Mouse (Mus musculus) gastrocnemius, postnatal 4 days (tissue): ENCODE measurements around the gene Tmod2. TPM values are rescaled to one million over a fixed set of nuclear protein-coding genes. Genes with fewer than 3 reads are reported as not detected.

Experiments
- DNase-seq, 2 experiments: peaks; one replicate each; pipeline ENCODE4 v3.0.0; 2021 to 2022; ENCODE audit warnings: low spot score in 2 of 2, mixed read lengths in 2 of 2
- total RNA-seq, 2 experiments: library from RNA; stranded (reverse); gene quantifications; 2 replicates each; pipeline ENCODE4 v1.2.3; 2021

Gene Tmod2
- total RNA-seq, 2 experiments from 2014 or later = 22.5 to 28.1 TPM

GRCm38 (mm10) chr9:75607496-75607895, 3.6 kb downstream of the Tmod2 start:
- DNase-seq = no peak

- peak in 1 of 2 experiments; percentile 23 for DNase-seq
Observed at GRCm38 (mm10) chr9:75601510-75601909, 9.6 kb downstream of the Tmod2 start.

DNA sequence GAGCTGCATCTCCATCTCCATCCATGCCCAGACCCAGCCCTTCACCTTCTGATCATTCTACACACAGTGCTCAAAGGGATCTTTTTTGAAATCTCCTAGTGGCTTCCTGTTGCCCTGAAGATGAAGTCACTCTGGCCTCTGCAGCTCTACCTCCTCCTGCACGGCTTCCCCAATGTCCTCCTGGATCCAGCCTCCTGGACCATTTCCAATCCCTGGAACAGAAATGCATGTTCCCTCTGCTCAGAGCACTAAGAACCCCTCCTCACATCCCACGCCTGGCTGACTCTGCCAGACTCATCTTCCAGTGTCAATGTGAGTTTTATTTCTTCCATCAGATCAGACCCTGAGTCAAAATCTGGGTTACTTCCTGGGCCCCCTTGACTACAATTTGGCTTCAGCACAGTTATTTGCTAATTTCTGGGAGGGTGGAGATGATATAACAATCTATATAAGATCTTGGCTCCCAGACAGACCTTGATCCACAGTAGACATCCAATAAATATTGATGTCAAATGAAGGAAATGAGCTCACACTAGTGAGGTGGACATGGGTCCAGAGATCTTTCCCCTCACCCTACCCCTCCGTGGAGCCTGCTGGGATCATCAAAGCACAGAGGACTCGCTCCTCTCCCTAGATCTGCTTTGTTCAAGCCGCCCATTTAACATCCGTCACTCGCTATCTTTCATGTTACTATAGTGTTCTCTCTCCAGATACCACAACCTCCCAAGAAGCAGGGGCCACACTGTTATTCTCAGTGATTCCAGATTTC, 10.8 kb downstream of the Tmod2 start:
- DNase-seq = peak; percentile 29 to 36

DNA sequence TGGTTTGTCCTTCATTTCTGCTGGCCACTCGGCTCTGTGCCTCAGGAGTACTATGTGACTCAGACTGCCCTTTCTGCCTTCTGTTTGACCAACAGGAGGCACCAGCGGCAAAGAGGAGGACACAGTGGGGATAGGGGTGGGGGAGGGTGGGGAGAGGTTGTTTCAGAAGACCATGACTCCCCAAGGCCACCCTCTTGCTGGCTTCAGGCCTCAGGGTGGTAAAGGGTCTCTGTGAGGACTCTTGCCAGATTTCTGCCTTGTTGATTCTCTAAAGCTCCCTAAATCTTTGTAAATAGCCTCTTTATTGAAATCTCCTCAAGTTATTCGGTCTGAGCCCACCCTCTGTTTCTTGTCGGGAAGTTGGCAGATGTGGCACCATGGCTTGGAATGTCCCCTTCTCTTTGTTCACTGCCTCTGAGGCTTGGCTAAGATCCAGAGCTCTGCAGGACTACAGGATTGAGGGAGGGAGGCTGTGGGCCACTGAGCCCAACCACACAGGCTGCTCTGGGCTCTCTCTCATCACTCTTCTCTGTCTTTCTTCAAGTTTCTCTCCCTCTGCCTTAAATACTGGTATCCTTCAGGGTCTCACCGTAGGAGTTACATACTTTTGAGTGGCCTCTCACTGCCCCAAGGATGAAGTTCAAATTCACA, 11.8 kb downstream of the Tmod2 start:
- DNase-seq = peak in 1 of 2 experiments; percentile 33

- DNase-seq = no peak
Observed at GRCm38 (mm10) chr9:75597596-75597995, 13.5 kb downstream of the Tmod2 start.

DNA sequence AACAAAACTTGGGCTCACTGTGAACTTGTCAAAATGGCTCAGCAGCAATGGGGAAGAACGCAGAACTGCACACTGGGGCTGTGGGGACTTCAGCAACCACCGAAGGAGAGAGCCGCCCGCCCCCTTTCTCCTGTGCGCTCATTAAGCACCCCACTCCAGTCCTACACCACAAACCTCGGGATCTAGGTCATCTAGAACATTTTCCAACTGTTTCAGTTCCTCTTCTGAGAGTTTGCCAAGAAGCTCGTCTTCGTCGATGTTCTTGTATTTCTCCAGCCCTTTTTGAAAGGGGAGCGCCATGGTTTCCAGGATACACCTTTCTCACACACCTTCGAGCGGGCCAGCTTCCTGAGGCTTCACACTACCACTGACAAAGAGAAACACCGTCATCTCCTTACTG, 14.1 kb downstream of the Tmod2 start:
- no peak for DNase-seq

- DNase-seq = no peak
Observed at GRCm38 (mm10) chr9:75593481-75593880, 17.6 kb downstream of the Tmod2 start.

DNA sequence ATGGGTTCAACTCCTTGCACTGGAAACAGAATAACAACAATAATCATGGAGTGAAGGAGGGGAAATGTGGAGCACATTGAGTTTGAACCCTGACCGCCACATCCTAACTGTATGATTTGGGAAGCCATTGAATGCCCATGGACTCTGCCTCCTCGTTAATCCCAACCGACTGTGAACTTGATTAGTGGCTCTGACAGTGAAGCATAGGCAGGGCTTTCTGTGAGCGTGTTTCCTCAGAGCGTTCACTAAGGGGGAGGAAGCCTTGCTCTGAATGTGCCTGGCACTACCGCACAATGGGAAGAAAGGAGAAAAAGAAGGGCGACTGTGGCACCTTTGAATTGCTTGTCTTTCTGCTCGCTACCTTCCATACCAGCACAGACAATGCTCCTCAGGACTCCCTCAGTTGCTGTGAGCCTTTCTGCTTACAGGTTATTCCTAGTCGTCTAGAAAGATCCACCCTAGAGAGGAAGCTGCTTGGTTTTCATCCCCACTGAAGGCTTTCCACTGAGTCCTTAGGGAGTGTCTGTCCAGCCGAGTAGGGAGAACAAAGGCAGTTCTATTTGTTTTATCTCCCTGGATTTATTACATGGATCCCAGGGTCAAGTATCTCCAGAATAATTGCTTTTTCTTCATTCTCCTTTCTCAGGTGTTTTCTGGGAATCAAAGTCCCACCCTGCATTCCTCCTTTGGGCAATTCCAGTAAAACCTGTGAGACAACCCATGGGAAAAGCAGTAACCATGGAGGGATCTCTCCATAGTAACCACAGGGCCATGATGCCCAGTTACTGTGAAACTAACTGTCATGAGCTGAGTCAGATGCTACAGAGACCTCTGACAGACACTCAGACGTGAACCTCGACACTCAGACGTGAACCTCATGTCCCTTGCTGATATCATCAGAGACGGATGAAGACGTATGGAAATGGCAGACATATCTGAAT, 21.0 kb downstream of the Tmod2 start:
- no peak for DNase-seq

DNA sequence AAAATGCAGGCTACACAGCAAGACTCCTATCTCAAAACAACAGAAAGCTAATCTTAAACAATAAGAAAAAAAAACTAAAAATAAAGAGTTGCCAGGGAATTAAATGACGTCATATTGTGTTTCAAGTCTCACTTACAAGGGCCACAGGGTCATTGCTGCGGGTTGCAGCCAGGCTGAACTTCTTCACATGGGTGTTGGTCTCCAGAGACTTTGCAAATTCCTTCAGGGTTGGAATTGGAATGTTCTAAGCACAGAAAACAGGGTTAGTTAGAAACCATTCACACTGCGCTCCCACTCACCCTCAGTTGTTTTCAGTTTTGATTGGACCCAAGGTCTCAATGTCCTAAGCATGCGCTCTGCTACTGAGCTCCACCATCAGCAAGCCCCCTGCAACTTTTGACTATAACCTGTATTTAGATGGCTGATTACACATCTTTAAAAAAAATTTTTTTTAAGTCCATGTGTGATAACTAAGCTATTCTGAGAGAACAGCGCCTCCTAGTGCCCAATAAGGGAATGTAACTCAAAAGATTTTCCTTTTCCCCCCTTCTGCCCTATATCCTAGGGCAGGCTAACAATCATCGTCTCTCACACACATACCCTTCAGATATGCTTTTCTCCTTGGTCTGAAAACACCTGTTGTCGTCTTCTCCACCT, 29.3 kb downstream of the Tmod2 start:
- DNase-seq = no peak

DNA sequence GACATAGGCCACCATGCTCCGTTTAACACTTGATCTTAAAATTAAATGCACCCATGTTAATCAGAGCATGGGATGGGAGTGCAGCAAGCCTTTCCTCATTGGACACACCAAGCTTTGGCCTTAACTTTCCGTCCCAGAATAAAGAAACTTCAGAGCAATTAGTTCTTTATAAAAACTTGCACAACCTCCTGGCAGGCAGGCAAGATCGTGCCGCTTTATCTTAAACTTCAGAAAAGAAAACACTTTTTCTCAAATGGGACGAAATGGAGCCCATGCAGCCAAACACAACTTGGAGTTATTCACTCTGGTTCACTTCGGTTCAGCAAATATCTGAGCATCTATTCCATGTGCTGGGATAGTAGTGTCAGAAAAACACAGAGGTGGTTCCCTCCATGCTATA, 31.8 kb downstream of the Tmod2 start:
- DNase-seq = no peak

GRCm38 (mm10) chr9:75571036-75571942, 39.8 kb downstream of the Tmod2 start:
- no peak for DNase-seq

GRCm38 (mm10) chr9:75568399-75568798, 42.7 kb downstream of the Tmod2 start:
- no peak for DNase-seq

- no peak for DNase-seq
Observed at GRCm38 (mm10) chr9:75564892-75565291, 46.2 kb downstream of the Tmod2 start.

GRCm38 (mm10) chr9:75563622-75564021, 47.5 kb downstream of the Tmod2 start:
- no peak for DNase-seq

GRCm38 (mm10) chr9:75563176-75563575, 47.9 kb downstream of the Tmod2 start:
- DNase-seq = no peak

DNA sequence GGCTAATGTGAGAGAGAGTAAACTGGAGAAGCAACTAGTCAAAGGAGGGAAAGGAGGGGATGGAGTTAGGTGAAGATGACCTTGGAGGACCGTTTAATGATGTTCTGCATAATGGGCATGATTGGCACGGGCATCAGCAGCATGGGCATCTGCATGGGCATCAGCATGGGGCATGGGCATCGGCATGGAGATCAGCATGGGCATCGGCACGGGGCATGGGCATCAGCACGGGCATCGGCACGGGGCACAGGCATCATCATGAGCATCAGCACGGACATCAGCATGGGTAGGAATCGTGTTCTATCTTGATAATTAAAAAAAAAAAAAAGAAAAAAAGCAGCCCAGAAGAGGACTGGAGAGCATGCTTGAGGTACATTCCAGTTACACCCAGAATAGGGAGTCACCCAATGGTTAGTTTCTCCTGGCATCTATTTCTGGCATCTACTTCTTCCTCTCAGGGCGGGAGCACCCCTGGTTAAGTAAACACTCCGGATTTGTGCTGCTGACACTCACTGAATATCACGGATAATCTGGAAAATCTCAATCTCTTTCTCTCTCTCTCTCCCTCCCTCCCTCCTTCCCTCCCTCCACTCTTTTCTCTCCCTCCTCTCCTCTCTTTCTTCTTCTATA, 50.0 kb downstream of the Tmod2 start:
- DNase-seq = no peak

- DNase-seq = no peak
Observed at GRCm38 (mm10) chr9:75560353-75560752, 50.8 kb downstream of the Tmod2 start.

GRCm38 (mm10) chr9:75559512-75560012, 51.6 kb downstream of the Tmod2 start, which contains the start of gene Tmod3:
Tmod3 (minus strand) TSS chr9:75559657.
- peak; percentile 86 to 93 for DNase-seq

DNA sequence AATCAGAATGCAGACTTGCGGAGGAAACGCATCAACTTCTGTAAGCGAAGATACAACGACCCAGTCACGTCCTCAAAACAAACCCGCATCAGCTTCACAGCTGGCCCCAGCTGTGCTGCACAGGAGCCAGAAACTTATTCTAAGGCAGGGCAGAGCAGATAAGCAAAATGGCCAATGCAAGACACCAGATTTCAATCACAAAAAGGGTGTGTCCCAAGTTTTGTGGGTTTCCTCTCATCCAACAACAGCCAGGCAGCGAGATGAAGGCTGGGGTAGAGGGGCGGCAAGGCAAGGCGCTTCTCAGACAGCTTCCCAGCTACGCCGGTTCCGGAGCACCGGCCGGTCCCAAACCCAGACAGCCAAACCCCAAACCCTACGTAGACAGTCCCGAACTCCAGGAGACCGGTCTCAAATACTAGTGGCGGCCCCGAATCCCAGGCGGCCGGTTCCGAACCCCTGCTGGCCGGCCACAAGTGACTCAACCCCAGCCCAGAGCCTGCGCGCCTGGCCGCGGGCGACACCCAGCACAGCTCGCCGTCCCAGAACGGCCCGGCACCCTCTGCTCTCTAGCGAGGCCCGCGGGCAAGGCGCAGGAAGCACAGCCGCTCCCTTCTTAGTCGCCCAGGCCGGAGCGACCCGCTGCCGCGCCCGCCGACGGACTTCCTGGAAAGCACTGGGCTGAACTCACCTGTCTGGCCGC, 52.2 kb downstream of the Tmod2 start:
- DNase-seq = peak in 1 of 2 experiments; percentile 46
